Mouse (Mus musculus) limb, embryonic 14.5 days (tissue): ENCODE measurements around the gene Cd47. TPM values are rescaled to one million over a fixed set of nuclear protein-coding genes. Genes with fewer than 3 reads are reported as not detected.
A peak's percentile ranks its signal among the peaks of the same experiment; 100 is the strongest.

Experiments used
- ATAC-seq: fragments of 200-750 bp; cut with Nextera tagmentation; 2 replicates; pipeline ENCODE4 v1.8.0; 2017; ENCODE audit warnings: low read depth, moderate number of reproducible peaks, moderate TSS enrichment; ENCODE audit not compliant: low FRiP score
- DNase-seq: peaks from one replicate; pipeline ENCODE4 v3.0.0-alpha.2; 2015; ENCODE audit warnings: low spot score
- H3K27ac ChIP-seq: fragments of 300-500 bp; sonication (generic); replicated peaks from 2 replicates; pipeline ENCODE4 v1.5.1; 2014; ENCODE audit warnings: low read depth, mild to moderate bottlenecking, low read length, moderate library complexity, mixed read lengths
- H3K27me3 ChIP-seq: fragments of 300-500 bp; sonication (generic); 2 replicates; pipeline ENCODE4 v1.6.1; 2014; ENCODE audit warnings: low read length, mixed read lengths; ENCODE audit not compliant: control insufficient read depth, insufficient read depth
- H3K36me3 ChIP-seq: fragments of 300-500 bp; sonication (generic); 2 replicates; pipeline ENCODE4 v1.6.1; 2014; ENCODE audit warnings: mild to moderate bottlenecking, low read length, moderate library complexity, mixed read lengths; ENCODE audit not compliant: control insufficient read depth, insufficient read depth
- H3K4me1 ChIP-seq: fragments of 300-500 bp; sonication (generic); 2 replicates; pipeline ENCODE4 v1.6.1; 2014; ENCODE audit warnings: antibody characterized with exemption, low read length, mixed read lengths; ENCODE audit not compliant: control insufficient read depth, insufficient read depth
- H3K4me2 ChIP-seq: fragments of 300-500 bp; sonication (generic); replicated peaks from 2 replicates; pipeline ENCODE4 v1.6.1; 2014; ENCODE audit warnings: low read depth, mild to moderate bottlenecking, low read length, moderate library complexity; ENCODE audit not compliant: severe bottlenecking
- H3K4me3 ChIP-seq: fragments of 300-500 bp; sonication (generic); replicated peaks from 2 replicates; pipeline ENCODE4 v1.5.1; 2014; ENCODE audit warnings: low read length
- H3K9ac ChIP-seq: fragments of 300-500 bp; sonication (generic); 2 replicates; pipeline ENCODE4 v1.6.1; 2014; ENCODE audit warnings: mild to moderate bottlenecking, low read depth, low read length, moderate library complexity; ENCODE audit not compliant: severe bottlenecking
- H3K9me3 ChIP-seq: fragments of 300-500 bp; sonication (generic); 2 replicates; pipeline ENCODE4 v1.6.1; 2016; ENCODE audit warnings: low read length; ENCODE audit not compliant: control insufficient read depth
- POLR2A ChIP-seq: fragments of 200-500 bp; IDR thresholded peaks from 2 replicates; pipeline ENCODE4 v1.8.0; 2012; ENCODE audit warnings: inconsistent platforms, mild to moderate bottlenecking, moderate library complexity, borderline replicate concordance; ENCODE audit not compliant: insufficient read depth, insufficient read length; ENCODE audit errors: extremely low read depth
- WGBS: fragments of 180-500 bp; shearing (Covaris S2); extraction: QIAGEN DNeasy Blood & Tissue Kit; methylation state at CpG from one replicate; pipeline ENCODE4 v1.1.7; 2014; 5-methylcytosine and 5-hydroxymethylcytosine counted together
- polyA plus RNA-seq, 2 experiments: library from polyadenylated mRNA; depleted of rRNA in 1 of 2; stranded (reverse) in 1 of 2; unstranded in 1 of 2; fragments of >200 nt; fragmentation: Nextera tagmentation in 1 of 2; extraction: Ambion mirVana in 1 of 2; gene quantifications; 2 replicates each; pipeline versions ENCODE4 v1.2.1 to v1.2.3; 2012 to 2014

Gene Cd47
- polyA plus RNA-seq, 2 experiments: 29.5 to 91.0 TPM

- Histone ChIP-seq H3K9me3 (no peaks in the 10 kb centered on the region), H3K4me3 (no peak overlapping the region), H3K27ac (no peak overlapping the region), H3K27me3 (no peaks in the 10 kb centered on the region), H3K4me1 (no peaks in the 10 kb centered on the region; the same call in 1 of the 2 replicates), H3K4me2 (no peak overlapping the region), H3K9ac (no peak overlapping the region), H3K36me3 (no peaks in the 10 kb centered on the region)
- no peak for ATAC-seq
- TF ChIP-seq POLR2A: no peak
- WGBS: 68% methylated on average over 7 of the region's 7 CpGs
- no peak for DNase-seq
These were observed 138.4 kb downstream of the Cd47 start for GRCm38 (mm10) chr16:49938483-49939301.

- DNase-seq (no peak), ATAC-seq (no peak)
- Histone ChIP-seq H3K9ac (no peak overlapping the region), H3K27me3 (no peaks in the 10 kb centered on the region), H3K4me3 (no peak overlapping the region), H3K36me3 (no peaks in the 10 kb centered on the region), H3K9me3 (no peaks in the 10 kb centered on the region), H3K4me1 (no peaks in the 10 kb centered on the region; the same call in 1 of the 2 replicates), H3K4me2 (no peak overlapping the region), H3K27ac (no peak overlapping the region)
- TF ChIP-seq POLR2A: no peak
- WGBS: 89% methylated on average over 2 of the region's 2 CpGs
These were observed 139.0 kb downstream of the Cd47 start for GRCm38 (mm10) chr16:49939376-49939775.

DNA sequence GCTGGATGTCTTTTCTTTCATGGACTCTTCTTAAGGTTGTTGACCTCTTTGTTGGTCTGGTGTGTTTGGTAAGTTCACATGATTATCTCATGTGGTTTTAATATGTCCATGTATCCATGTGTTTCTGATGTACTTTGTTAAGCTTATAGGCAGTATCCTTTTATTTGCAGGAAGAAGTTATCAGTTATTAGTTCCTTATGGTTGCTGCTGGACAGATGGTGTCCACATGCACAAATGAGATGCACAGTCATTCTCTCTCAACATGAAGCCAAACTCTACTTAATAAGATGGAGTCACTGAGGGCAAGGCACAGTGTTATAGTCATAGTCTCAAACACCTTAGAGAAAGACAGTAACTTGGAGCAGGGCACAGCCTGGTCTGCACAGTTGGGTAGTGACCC, 140.1 kb downstream of the Cd47 start:
- H3K27ac ChIP-seq: no peak overlapping the region
- H3K4me3 ChIP-seq: no peak overlapping the region
- TF ChIP-seq POLR2A: no peak
- no peaks in the 10 kb centered on the region; the same call in 1 of the 2 replicates for H3K4me1 ChIP-seq
- ATAC-seq (no peak), DNase-seq (peak; percentile 50)
- H3K36me3 ChIP-seq: no peaks in the 10 kb centered on the region
- no peak overlapping the region for H3K9ac ChIP-seq
- H3K27me3 ChIP-seq: no peaks in the 10 kb centered on the region
- H3K4me2 ChIP-seq: no peak overlapping the region
- H3K9me3 ChIP-seq: no peaks in the 10 kb centered on the region

DNA sequence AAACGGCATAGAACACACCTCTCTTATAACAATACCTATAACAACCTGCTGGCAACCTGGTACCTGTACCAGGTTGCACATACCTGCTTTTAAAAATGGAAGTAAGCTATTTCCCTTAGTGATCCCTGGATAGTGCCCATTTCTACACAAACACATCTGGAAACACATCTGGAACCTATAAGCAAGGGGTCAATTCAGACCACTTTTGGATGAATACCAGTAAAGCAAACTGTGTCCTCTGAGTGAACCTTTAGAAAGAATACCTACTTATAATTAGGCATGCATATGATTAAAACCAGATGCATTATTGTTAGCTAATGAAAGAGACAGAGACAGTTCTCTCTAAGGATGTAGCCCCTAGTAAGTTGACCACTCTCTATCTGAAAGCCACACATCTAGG, 140.7 kb downstream of the Cd47 start:
- ATAC-seq (peak; percentile 23; the same call in 1 of the 2 replicates), DNase-seq (no peak)
- Histone ChIP-seq H3K9ac (no peak overlapping the region), H3K4me3 (no peak overlapping the region), H3K27ac (no peak overlapping the region), H3K36me3 (no peaks in the 10 kb centered on the region), H3K9me3 (no peaks in the 10 kb centered on the region), H3K4me1 (no peaks in the 10 kb centered on the region; the same call in 1 of the 2 replicates), H3K27me3 (no peaks in the 10 kb centered on the region), H3K4me2 (no peak overlapping the region)
- no peak for TF ChIP-seq POLR2A
- WGBS: 60% methylated on average over 1 of the region's 1 CpGs

DNA sequence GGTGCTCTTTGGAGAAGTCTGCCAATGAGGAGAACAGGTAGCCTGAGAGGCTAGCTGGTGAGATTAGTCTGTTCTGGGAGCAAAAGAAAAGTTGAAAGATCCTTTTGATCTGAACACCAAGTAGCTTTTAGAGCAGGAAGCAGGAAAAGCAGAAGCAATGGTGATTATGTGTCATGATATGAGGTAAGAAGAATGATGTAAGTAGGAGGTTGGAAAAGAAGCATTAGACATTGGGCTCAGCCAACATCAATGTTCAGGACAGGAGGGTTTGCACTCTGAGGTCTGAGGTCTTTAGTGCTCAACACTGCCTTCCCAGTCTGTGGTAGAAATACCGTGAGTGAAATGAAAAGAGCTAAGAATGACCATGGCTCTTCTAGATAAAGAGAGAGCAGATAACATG, 143.4 kb downstream of the Cd47 start:
- no peak for TF ChIP-seq POLR2A
- Histone ChIP-seq H3K27ac (no peak overlapping the region), H3K4me3 (no peak overlapping the region), H3K36me3 (no peaks in the 10 kb centered on the region), H3K4me1 (no peaks in the 10 kb centered on the region), H3K27me3 (no peaks in the 10 kb centered on the region), H3K4me2 (no peak overlapping the region), H3K9me3 (no peaks in the 10 kb centered on the region), H3K9ac (no peak overlapping the region)
- ATAC-seq: no peak
- WGBS: 95% methylated on average over 1 of the region's 1 CpGs
- DNase-seq: no peak
